Comparison of ENCODE assay signal across 11 mouse cellular contexts in genomic region chr10:95858164-95858563, GRCm38 (mm10). TPM values are rescaled to one million over a fixed set of nuclear protein-coding genes. Genes with fewer than 3 reads are reported as not detected.
DNase-seq lines count a peak whose midpoint lies in the region; ATAC-seq and TF ChIP-seq lines count a peak whose summit lies in the region.
"Had no signal": no experiment of that assay in that cellular context is flagged by ENCODE, and none has a peak within 500 bp of the region (broad histone marks: within the 10 kb centered on the region; RNA-seq: fewer than 3 reads in every experiment).

No protein-coding gene starts in this region.

- TF ChIP-seq EP300 in heart, adult 2 months (IDR thresholded peaks at IDR 0.05; ENCODE audit: insufficient read depth, low read depth, low read length), result no peak
- TF ChIP-seq EP300 in stomach, postnatal 0 days (optimal IDR thresholded peaks at IDR 0.05), result no peak

- H3K9me3 ChIP-seq in heart, embryonic 10.5 days, result no peaks in the 10 kb centered on the region
- H3K9me3 ChIP-seq in G1E (replicated peaks), result no peaks in the 10 kb centered on the region
- H3K9me3 ChIP-seq in embryonic facial prominence, embryonic 14.5 days (ENCODE audit: control insufficient read depth, low read length), result no peaks in the 10 kb centered on the region
- H3K9me3 ChIP-seq in stomach, postnatal 0 days (ENCODE audit: control insufficient read depth, low read length), result no peaks in the 10 kb centered on the region
- H3K9me3 ChIP-seq: embryonic facial prominence, embryonic 12.5 days; limb, embryonic 13.5 days had no signal

- H3K36me3 ChIP-seq in heart, adult 2 months (ENCODE audit: control insufficient read depth, insufficient read depth, low read length), result peaks cover 3% of the 10 kb centered on the region; the same call in 1 of the 2 replicates
- H3K36me3 ChIP-seq in heart, embryonic 10.5 days, result no peaks in the 10 kb centered on the region
- no peaks in the 10 kb centered on the region for H3K36me3 ChIP-seq in G1E (replicated peaks)
- no peaks in the 10 kb centered on the region for H3K36me3 ChIP-seq in embryonic facial prominence, embryonic 14.5 days (ENCODE audit: control insufficient read depth, insufficient read depth, low read length)
- no peaks in the 10 kb centered on the region for H3K36me3 ChIP-seq in stomach, postnatal 0 days (ENCODE audit: control insufficient read depth, insufficient read depth, low read length)
- H3K36me3 ChIP-seq: embryonic facial prominence, embryonic 12.5 days; limb, embryonic 13.5 days had no signal

- no peaks in the 10 kb centered on the region for H3K79me2 ChIP-seq in heart, adult 2 months (replicated peaks; ENCODE audit: control insufficient read depth, insufficient read depth, low read length)

- H3K27me3 ChIP-seq in heart, adult 2 months (ENCODE audit: control insufficient read depth, insufficient read depth, low read length), result no peaks in the 10 kb centered on the region
- no peaks in the 10 kb centered on the region for H3K27me3 ChIP-seq in heart, embryonic 10.5 days (ENCODE audit: insufficient read depth, poor library complexity, severe bottlenecking)
- H3K27me3 ChIP-seq in G1E (ENCODE audit: insufficient read depth, low read length), result no peaks in the 10 kb centered on the region
- no peaks in the 10 kb centered on the region for H3K27me3 ChIP-seq in embryonic facial prominence, embryonic 14.5 days (replicated peaks; ENCODE audit: control insufficient read depth, insufficient read depth, low read length)
- no peaks in the 10 kb centered on the region for H3K27me3 ChIP-seq in stomach, postnatal 0 days (ENCODE audit: control insufficient read depth, insufficient read depth, low read length)
- H3K27me3 ChIP-seq: embryonic facial prominence, embryonic 12.5 days; limb, embryonic 13.5 days had no signal

- ATAC-seq in G1E (ENCODE audit: extremely low read depth, insufficient number of reproducible peaks, low FRiP score, poor library complexity, severe bottlenecking), result no peak
- ATAC-seq in embryonic facial prominence, embryonic 14.5 days (ENCODE audit: low read depth), result no peak
- ATAC-seq in stomach, postnatal 0 days (ENCODE audit: low FRiP score, low TSS enrichment), result no peak

- 34% methylated on average over 2 of the region's 2 CpGs for WGBS in heart, adult 2 months
- WGBS in heart, embryonic 10.5 days, result 26% methylated on average over 2 of the region's 2 CpGs
- WGBS in lung, adult 2 months, result 29% methylated on average over 2 of the region's 2 CpGs
- WGBS in embryonic facial prominence, embryonic 14.5 days, result 33% methylated on average over 2 of the region's 2 CpGs
- 32% methylated on average over 2 of the region's 2 CpGs for WGBS in stomach, postnatal 0 days

- H3K4me2 ChIP-seq in embryonic facial prominence, embryonic 14.5 days (ENCODE audit: low read depth, low read length), result no peak overlapping the region
- H3K4me2 ChIP-seq in stomach, postnatal 0 days (replicated peaks; ENCODE audit: low read depth), result no peak overlapping the region
- H3K4me2 ChIP-seq: embryonic facial prominence, embryonic 12.5 days; limb, embryonic 13.5 days had no signal

- TF ChIP-seq CTCF in heart, adult 2 months (IDR thresholded peaks at IDR 0.05), result peak; percentile 90
- peak; percentile 32; the same call in 1 of the 2 replicates for TF ChIP-seq CTCF in lung, adult 2 months (IDR thresholded peaks at IDR 0.05; ENCODE audit: insufficient read depth, low read length)
- no peak for TF ChIP-seq CTCF in G1E (IDR thresholded peaks at IDR 0.05; ENCODE audit: low read depth, low read length)
- peak; percentile 85 for TF ChIP-seq CTCF in stomach, postnatal 0 days (IDR thresholded peaks at IDR 0.05; ENCODE audit: low read depth)

- no peak for DNase-seq in heart, adult 2 months
- DNase-seq in heart, embryonic 10.5 days (ENCODE audit: low spot score), result no peak
- DNase-seq in lung, adult 2 months, result no peak
- DNase-seq in lung, adult 18-20 months, result no peak
- DNase-seq in G1E (ENCODE audit: low spot score), result peak; percentile 4
- DNase-seq in embryonic facial prominence, embryonic 14.5 days (ENCODE audit: low spot score), result peak; percentile 85
- no peak for DNase-seq in stomach, postnatal 0 days (ENCODE audit: low spot score)
- no peak for DNase-seq in testis, postnatal 10 days (ENCODE audit: low spot score)

- TF ChIP-seq POLR2A in heart, adult 2 months (IDR thresholded peaks at IDR 0.05; ENCODE audit: insufficient read depth, low read depth, low read length), result no peak
- TF ChIP-seq POLR2A in lung, adult 2 months (IDR thresholded peaks at IDR 0.05; ENCODE audit: borderline replicate concordance, extremely low read depth, low read depth, low read length), result no peak

- intact Hi-C loops in heart, adult 2 months (cut with DNase I), result loop anchor here (2.0 to 5.0 kb wide), 3 partner anchors 37 to 301 kb away; no protein-coding TSS in a partner anchor

- H3K4me3 ChIP-seq in heart, adult 2 months, result no peak overlapping the region
- H3K4me3 ChIP-seq in heart, embryonic 10.5 days, result no peak overlapping the region
- H3K4me3 ChIP-seq in lung, adult 2 months (replicated peaks; ENCODE audit: extremely low read depth, low read depth, low read length), result no peak overlapping the region
- no peak overlapping the region for H3K4me3 ChIP-seq in G1E (ENCODE audit: low read depth, low read length)
- no peak overlapping the region for H3K4me3 ChIP-seq in embryonic facial prominence, embryonic 14.5 days (ENCODE audit: low read depth, low read length)
- no peak overlapping the region for H3K4me3 ChIP-seq in stomach, postnatal 0 days (ENCODE audit: low read depth, low read length)
- H3K4me3 ChIP-seq: embryonic facial prominence, embryonic 12.5 days; limb, embryonic 13.5 days had no signal

- peak overlapping the region; percentile 5; the same call in 1 of the 2 replicates for H3K27ac ChIP-seq in heart, adult 2 months
- H3K27ac ChIP-seq in heart, embryonic 10.5 days, result no peak overlapping the region
- no peak overlapping the region for H3K27ac ChIP-seq in embryonic facial prominence, embryonic 14.5 days (replicated peaks; ENCODE audit: low read depth, low read length)
- no peak overlapping the region for H3K27ac ChIP-seq in stomach, postnatal 0 days (replicated peaks)
- H3K27ac ChIP-seq: embryonic facial prominence, embryonic 12.5 days; limb, embryonic 13.5 days had no signal

- H3K4me1 ChIP-seq in heart, adult 2 months (ENCODE audit: control insufficient read depth, insufficient read depth, low read length), result no peaks in the 10 kb centered on the region; the same call in 1 of the 2 replicates
- H3K4me1 ChIP-seq in heart, embryonic 10.5 days, result 0 out of 2 replicates have a peak, but pooled peaks cover 4% of the 10 kb centered on the region
- H3K4me1 ChIP-seq in lung, adult 2 months (ENCODE audit: control insufficient read depth, insufficient read depth, low read length), result no peaks in the 10 kb centered on the region
- no peaks in the 10 kb centered on the region for H3K4me1 ChIP-seq in G1E (ENCODE audit: insufficient read depth, low read depth, low read length)
- H3K4me1 ChIP-seq in embryonic facial prominence, embryonic 14.5 days (ENCODE audit: control insufficient read depth, insufficient read depth, low read length), result no peaks in the 10 kb centered on the region
- H3K4me1 ChIP-seq in stomach, postnatal 0 days (replicated peaks; ENCODE audit: control insufficient read depth, insufficient read depth), result no peaks in the 10 kb centered on the region
- H3K4me1 ChIP-seq: embryonic facial prominence, embryonic 12.5 days had no signal

- no peak overlapping the region for H3K9ac ChIP-seq in heart, adult 2 months (ENCODE audit: low read depth, low read length)
- H3K9ac ChIP-seq in embryonic facial prominence, embryonic 14.5 days (ENCODE audit: low read depth, low read length), result no peak overlapping the region
- no peak overlapping the region for H3K9ac ChIP-seq in stomach, postnatal 0 days (ENCODE audit: low read length)
- H3K9ac ChIP-seq: embryonic facial prominence, embryonic 12.5 days; limb, embryonic 13.5 days had no signal

RNA-seq across cellular contexts. Expression of gene Gm33543, which starts 15.4 kb away (rescaled TPM):
- 1 to 10 TPM; 4.1 to 4.7 TPM for total RNA-seq in heart, adult 2 months (2021)
- polyA plus RNA-seq in heart, adult 2 months (2012; rRNA removed), result 2.1 and 6.6 TPM in 2 replicates
- not detected in 2 replicates for polyA plus RNA-seq in heart, embryonic 10.5 days (2016; fragmentation: Nextera tagmentation; extraction: Ambion mirVana)
- polyA plus RNA-seq in lung, adult 2 months (2012; rRNA removed), result 0.15 TPM in 1 of 2 replicates, not detected in the other
- total RNA-seq in G1E (2014; fragmentation: Nextera tagmentation) (not detected in 2 replicates), G1E (2017) (0.16 and 0.17 TPM in 2 replicates)
- not detected in 2 replicates for polyA plus RNA-seq in G1E (2012)
- not detected in 2 replicates for polyA plus RNA-seq in embryonic facial prominence, embryonic 14.5 days (2014; fragmentation: Nextera tagmentation; extraction: Ambion mirVana)
- polyA plus RNA-seq in stomach, postnatal 0 days (2015; fragmentation: Nextera tagmentation; extraction: Ambion mirVana), result not detected in 2 replicates
- polyA plus RNA-seq: embryonic facial prominence, embryonic 12.5 days; limb, embryonic 13.5 days; testis, adult 2 months had no signal

Comparison
In these comparisons a context has a peak if more than half of its experiments do, and no peak if none do; other contexts are left out.
1. DNase-seq: peak in G1E (single experiment) and embryonic facial prominence, embryonic 14.5 days (single experiment); none in heart, adult 2 months (0 of 2), heart, embryonic 10.5 days (single experiment), lung, adult 2 months (single experiment), lung, adult 18-20 months (0 of 2), stomach, postnatal 0 days (single experiment) and testis, postnatal 10 days (single experiment).